Mouse (Mus musculus): Measurements from ENCODE around the gene Irgc1. TPM values are rescaled to one million over a fixed set of nuclear protein-coding genes. Genes with fewer than 3 reads are reported as not detected.
A peak's percentile ranks its signal among the peaks of the same experiment; 100 is the strongest.
"Not testable (repeated sequence)": the region's sequence is repeated elsewhere in the genome, so short reads cannot be mapped to it uniquely, and the experiment has no call there.

Gene Irgc1
- polyA plus RNA-seq (2014; fragmentation: Nextera tagmentation; extraction: Ambion mirVana): not detected in 2 replicates

- DNase-seq (ENCODE audit: low spot score) (no peak), ATAC-seq (no peak)
- H3K27ac ChIP-seq (ENCODE audit: low read depth, low read length): no peak within 1 kb of the TSS
- WGBS: 87% methylated on average over 9 of the region's 9 CpGs
- H3K9me3 ChIP-seq (replicated peaks; ENCODE audit: control insufficient read depth, low read length): no peaks in the 10 kb centered on the region
- H3K36me3 ChIP-seq (ENCODE audit: control insufficient read depth, insufficient read depth, low read length): no peaks in the 10 kb centered on the region
- no peak within 1 kb of the TSS for H3K4me3 ChIP-seq (ENCODE audit: low read depth, low read length)
- no peaks in the 10 kb centered on the region for H3K4me1 ChIP-seq (ENCODE audit: control insufficient read depth, insufficient read depth, low read length)
- no peaks in the 10 kb centered on the region for H3K27me3 ChIP-seq (replicated peaks; ENCODE audit: control insufficient read depth, insufficient read depth, low read length)
- no peak within 1 kb of the TSS for H3K4me2 ChIP-seq (ENCODE audit: low read length)
- H3K9ac ChIP-seq (ENCODE audit: low read length): no peak within 1 kb of the TSS
Measured at GRCm38 (mm10) chr7:24451855-24452311, at the start of gene Irgc1. Gene Irgc1 (minus strand): TSS chr7:24452297.

- H3K9me3 ChIP-seq (replicated peaks; ENCODE audit: control insufficient read depth, low read length): no peaks in the 10 kb centered on the region
- H3K4me1 ChIP-seq (ENCODE audit: control insufficient read depth, insufficient read depth, low read length): peaks cover 21% of the 10 kb centered on the region
- H3K9ac ChIP-seq (ENCODE audit: low read length): no peak overlapping the region
- DNase-seq (ENCODE audit: low spot score) (no peak), ATAC-seq (no peak)
- H3K4me2 ChIP-seq (ENCODE audit: low read length): no peak overlapping the region
- peaks cover 48% of the 10 kb centered on the region for H3K36me3 ChIP-seq (ENCODE audit: control insufficient read depth, insufficient read depth, low read length)
- no peak overlapping the region for H3K4me3 ChIP-seq (ENCODE audit: low read depth, low read length)
- H3K27ac ChIP-seq (ENCODE audit: low read depth, low read length): no peak overlapping the region
- 58% methylated on average over 21 of the region's 21 CpGs for WGBS
- H3K27me3 ChIP-seq (replicated peaks; ENCODE audit: control insufficient read depth, insufficient read depth, low read length): no peaks in the 10 kb centered on the region
Measured at GRCm38 (mm10) chr7:24501492-24501891, 49.4 kb upstream of the Irgc1 start.

GRCm38 (mm10) chr7:24500929-24501328, 48.8 kb upstream of the Irgc1 start:
- no peak overlapping the region for H3K4me3 ChIP-seq (ENCODE audit: low read depth, low read length)
- no peak for ATAC-seq
- no peak overlapping the region for H3K4me2 ChIP-seq (ENCODE audit: low read length)
- peak; percentile 29 for DNase-seq (ENCODE audit: low spot score)
- 37% methylated on average over 7 of the region's 7 CpGs for WGBS
- H3K27ac ChIP-seq (ENCODE audit: low read depth, low read length): no peak overlapping the region
- H3K9me3 ChIP-seq (replicated peaks; ENCODE audit: control insufficient read depth, low read length): no peaks in the 10 kb centered on the region
- H3K27me3 ChIP-seq (replicated peaks; ENCODE audit: control insufficient read depth, insufficient read depth, low read length): no peaks in the 10 kb centered on the region
- H3K4me1 ChIP-seq (ENCODE audit: control insufficient read depth, insufficient read depth, low read length): peaks cover 18% of the 10 kb centered on the region
- no peak overlapping the region for H3K9ac ChIP-seq (ENCODE audit: low read length)
- H3K36me3 ChIP-seq (ENCODE audit: control insufficient read depth, insufficient read depth, low read length): peaks cover 48% of the 10 kb centered on the region

GRCm38 (mm10) chr7:24499856-24500577, 47.9 kb upstream of the Irgc1 start:
- Histone ChIP-seq H3K27me3 (replicated peaks; ENCODE audit: control insufficient read depth, insufficient read depth, low read length) (no peaks in the 10 kb centered on the region), H3K4me1 (ENCODE audit: control insufficient read depth, insufficient read depth, low read length) (peaks cover 9% of the 10 kb centered on the region), H3K9ac (ENCODE audit: low read length) (no peak overlapping the region), H3K36me3 (ENCODE audit: control insufficient read depth, insufficient read depth, low read length) (peaks cover 48% of the 10 kb centered on the region), H3K9me3 (replicated peaks; ENCODE audit: control insufficient read depth, low read length) (no peaks in the 10 kb centered on the region), H3K4me3 (ENCODE audit: low read depth, low read length) (no peak overlapping the region), H3K4me2 (ENCODE audit: low read length) (no peak overlapping the region), H3K27ac (ENCODE audit: low read depth, low read length) (no peak overlapping the region)
- WGBS: 26% methylated on average over 43 of the region's 43 CpGs
- no peak for ATAC-seq
- DNase-seq (ENCODE audit: low spot score): no peak

GRCm38 (mm10) chr7:24488303-24488702, 36.2 kb upstream of the Irgc1 start:
- 86% methylated on average over 8 of the region's 8 CpGs for WGBS
- Histone ChIP-seq H3K9me3 (replicated peaks; ENCODE audit: control insufficient read depth, low read length) (no peaks in the 10 kb centered on the region), H3K27me3 (replicated peaks; ENCODE audit: control insufficient read depth, insufficient read depth, low read length) (no peaks in the 10 kb centered on the region), H3K4me2 (ENCODE audit: low read length) (no peak overlapping the region), H3K4me1 (ENCODE audit: control insufficient read depth, insufficient read depth, low read length) (peaks cover 38% of the 10 kb centered on the region), H3K4me3 (ENCODE audit: low read depth, low read length) (no peak overlapping the region), H3K9ac (ENCODE audit: low read length) (no peak overlapping the region), H3K36me3 (ENCODE audit: control insufficient read depth, insufficient read depth, low read length) (peaks cover 7% of the 10 kb centered on the region; the same call in 1 of the 2 replicates), H3K27ac (ENCODE audit: low read depth, low read length) (no peak overlapping the region)
- DNase-seq (ENCODE audit: low spot score): no peak
- ATAC-seq: no peak

- Histone ChIP-seq H3K4me2 (ENCODE audit: low read length) (peak overlapping the region; percentile 90), H3K9ac (ENCODE audit: low read length) (peak overlapping the region; percentile 59; the same call in 1 of the 2 replicates), H3K27ac (ENCODE audit: low read depth, low read length) (peak overlapping the region; percentile 84; the same call in 1 of the 2 replicates), H3K27me3 (replicated peaks; ENCODE audit: control insufficient read depth, insufficient read depth, low read length) (no peaks in the 10 kb centered on the region), H3K4me1 (ENCODE audit: control insufficient read depth, insufficient read depth, low read length) (peaks cover 38% of the 10 kb centered on the region), H3K9me3 (replicated peaks; ENCODE audit: control insufficient read depth, low read length) (no peaks in the 10 kb centered on the region), H3K4me3 (ENCODE audit: low read depth, low read length) (peak overlapping the region; percentile 26; the same call in 1 of the 2 replicates), H3K36me3 (ENCODE audit: control insufficient read depth, insufficient read depth, low read length) (peaks cover 7% of the 10 kb centered on the region; the same call in 1 of the 2 replicates)
- ATAC-seq (0 out of 2 replicates have a peak, but pooled peaks have one; percentile 2), DNase-seq (ENCODE audit: low spot score) (no peak)
- WGBS: 17% methylated on average over 3 of the region's 3 CpGs
Measured at GRCm38 (mm10) chr7:24487403-24487802, 35.3 kb upstream of the Irgc1 start.

GRCm38 (mm10) chr7:24486654-24487130, 34.6 kb upstream of the Irgc1 start:
- DNase-seq (ENCODE audit: low spot score): peak; percentile 53
- peak overlapping the region; percentile 59 for H3K9ac ChIP-seq (ENCODE audit: low read length)
- H3K4me1 ChIP-seq (ENCODE audit: control insufficient read depth, insufficient read depth, low read length): peaks cover 38% of the 10 kb centered on the region
- 22% methylated on average over 9 of the region's 9 CpGs for WGBS
- H3K4me2 ChIP-seq (ENCODE audit: low read length): peak overlapping the region; percentile 90
- no peaks in the 10 kb centered on the region for H3K9me3 ChIP-seq (replicated peaks; ENCODE audit: control insufficient read depth, low read length)
- ATAC-seq: peak; percentile 42
- H3K36me3 ChIP-seq (ENCODE audit: control insufficient read depth, insufficient read depth, low read length): peaks cover 4% of the 10 kb centered on the region; the same call in 1 of the 2 replicates
- no peaks in the 10 kb centered on the region for H3K27me3 ChIP-seq (replicated peaks; ENCODE audit: control insufficient read depth, insufficient read depth, low read length)
- H3K27ac ChIP-seq (ENCODE audit: low read depth, low read length): peak overlapping the region; percentile 84
- H3K4me3 ChIP-seq (ENCODE audit: low read depth, low read length): peak overlapping the region; percentile 26

GRCm38 (mm10) chr7:24485481-24485880, 33.4 kb upstream of the Irgc1 start:
- Histone ChIP-seq H3K9ac (ENCODE audit: low read length) (peak overlapping the region; percentile 59), H3K27me3 (replicated peaks; ENCODE audit: control insufficient read depth, insufficient read depth, low read length) (no peaks in the 10 kb centered on the region), H3K9me3 (replicated peaks; ENCODE audit: control insufficient read depth, low read length) (no peaks in the 10 kb centered on the region), H3K36me3 (ENCODE audit: control insufficient read depth, insufficient read depth, low read length) (no peaks in the 10 kb centered on the region), H3K4me3 (ENCODE audit: low read depth, low read length) (0 out of 2 replicates have a peak overlapping the region, but pooled peaks have one; percentile 26), H3K4me1 (ENCODE audit: control insufficient read depth, insufficient read depth, low read length) (peaks cover 41% of the 10 kb centered on the region), H3K27ac (ENCODE audit: low read depth, low read length) (peak overlapping the region; percentile 84; the same call in 1 of the 2 replicates), H3K4me2 (ENCODE audit: low read length) (peak overlapping the region; percentile 90)
- ATAC-seq: no peak
- 74% methylated on average over 9 of the region's 9 CpGs for WGBS
- no peak for DNase-seq (ENCODE audit: low spot score)

- H3K9me3 ChIP-seq (replicated peaks; ENCODE audit: control insufficient read depth, low read length); H3K36me3 ChIP-seq (ENCODE audit: control insufficient read depth, insufficient read depth, low read length); DNase-seq (ENCODE audit: low spot score); H3K27ac ChIP-seq (ENCODE audit: low read depth, low read length); ATAC-seq; H3K27me3 ChIP-seq (replicated peaks; ENCODE audit: control insufficient read depth, insufficient read depth, low read length): not testable (repeated sequence)
- peak overlapping the region; percentile 95 for H3K9ac ChIP-seq (ENCODE audit: low read length)
- H3K4me1 ChIP-seq (ENCODE audit: control insufficient read depth, insufficient read depth, low read length): peaks cover 45% of the 10 kb centered on the region
- WGBS: 55% methylated on average over 6 of the region's 6 CpGs
- peak overlapping the region; percentile 90 for H3K4me2 ChIP-seq (ENCODE audit: low read length)
- H3K4me3 ChIP-seq (ENCODE audit: low read depth, low read length): peak overlapping the region; percentile 75
Measured at GRCm38 (mm10) chr7:24483291-24483690, 31.2 kb upstream of the Irgc1 start.
